Mouse (Mus musculus) adrenal gland, adult 2 months (tissue): ENCODE measurements around the gene Rere. TPM values are rescaled to one million over a fixed set of nuclear protein-coding genes. Genes with fewer than 3 reads are reported as not detected.

Experiments
- DNase-seq: peaks from one replicate; pipeline ENCODE4 v3.0.0; 2021
- polyA plus RNA-seq: library from polyadenylated mRNA; depleted of rRNA; stranded (reverse); fragments of >200 nt; gene quantifications from 2 replicates; pipeline ENCODE4 v1.2.3, GENCODE M21; 2012; rRNA removed
- total RNA-seq, 2 experiments: library from RNA; stranded (reverse); gene quantifications; 2 replicates each; pipeline ENCODE4 v1.2.3; 2021

The Rere gene
- total and polyA plus RNA-seq, 3 experiments: 104 to 112 (median 105) TPM

- DNase-seq: no peak
Measured at GRCm38 (mm10) chr4:150661886-150662285, 380.4 kb downstream of the Rere start.

GRCm38 (mm10) chr4:150663192-150663591, 381.7 kb downstream of the Rere start:
- DNase-seq: no peak

GRCm38 (mm10) chr4:150664726-150665125, 383.3 kb downstream of the Rere start:
- DNase-seq: peak; percentile 30

- DNase-seq: no peak
Measured at GRCm38 (mm10) chr4:150665806-150666205, 384.4 kb downstream of the Rere start.

Other genes with a start within 250 kb of the Rere start
- gene Gpr157, start 194.3 kb upstream of the Rere start, total RNA-seq: 1 to 10 TPM; 1.0 to 2.0 TPM
- gene Gpr157, start 194.3 kb upstream of the Rere start, polyA plus RNA-seq: 1.9 and 2.2 TPM in 2 replicates
- 1 to 10 TPM in 1 of 2 experiments, under 1 TPM in 1; 0.90 to 9.9 TPM for gene Slc2a5, start 162.4 kb upstream of the Rere start, total RNA-seq
- 8.9 and 10.5 TPM in 2 replicates for gene Slc2a5, start 162.4 kb upstream of the Rere start, polyA plus RNA-seq
- not detected for gene Slc2a7, start 132.7 kb upstream of the Rere start, total RNA-seq
- gene Slc2a7, start 132.7 kb upstream of the Rere start, polyA plus RNA-seq: not detected in 2 replicates
- 1 to 10 TPM in 1 of 2 experiments, under 1 TPM in 1; 0.31 to 2.5 TPM for gene Car6, start 80.3 kb upstream of the Rere start, total RNA-seq
- gene Car6, start 80.3 kb upstream of the Rere start, polyA plus RNA-seq: not detected in 2 replicates
- gene Eno1, start 44.9 kb upstream of the Rere start, total RNA-seq: 100 to 1,000 TPM; 381 to 501 TPM
- 425 and 428 TPM in 2 replicates for gene Eno1, start 44.9 kb upstream of the Rere start, polyA plus RNA-seq